Mouse (Mus musculus): ENCODE measurements around the gene Gm17174.
A peak's percentile ranks its signal among the peaks of the same experiment; 100 is the strongest.
"Not testable (repeated sequence)": the region's sequence is repeated elsewhere in the genome, so short reads cannot be mapped to it uniquely, and the experiment has no call there.

The Gm17174 gene

GRCm38 (mm10) chr14:51592039-51592438 lies at the start of gene Gm17174:
Gm17174 (minus strand) TSS chr14:51592139.
- DNase-seq: not testable (repeated sequence)

GRCm38 (mm10) chr14:51635566-51635965 lies 43.6 kb upstream of the Gm17174 start, which contains the start of gene Gm4181:
Gm4181 (minus strand) TSS chr14:51635666.
- DNase-seq: not testable (repeated sequence)

GRCm38 (mm10) chr14:51632426-51632825 lies 40.5 kb upstream of the Gm17174 start:
- DNase-seq: peak; percentile 2 to 20

GRCm38 (mm10) chr14:51611210-51611609 lies 19.3 kb upstream of the Gm17174 start, which contains the start of gene Gm17078:
Gm17078 (minus strand) TSS chr14:51611310.
- DNase-seq: no peak

- not testable (repeated sequence) for DNase-seq
Observed at GRCm38 (mm10) chr14:51573963-51574362, 18.0 kb downstream of the Gm17174 start, which contains the start of gene Gm17175. Gm17175 (minus strand) TSS chr14:51574063.

- DNase-seq: no peak
Observed at GRCm38 (mm10) chr14:51552490-51552889, 39.4 kb downstream of the Gm17174 start, which contains the start of gene Gm5622. Gm5622 (plus strand) TSS chr14:51552790.

Measured in lung, adult 18-20 months (tissue).